Mouse (Mus musculus) kidney, postnatal 10 days (tissue): ENCODE measurements around the gene Pnma1.

Experiments
- DNase-seq: peaks from one replicate; pipeline ENCODE4 v3.0.0; 2021; ENCODE audit warnings: mixed read lengths

Gene Pnma1

DNA sequence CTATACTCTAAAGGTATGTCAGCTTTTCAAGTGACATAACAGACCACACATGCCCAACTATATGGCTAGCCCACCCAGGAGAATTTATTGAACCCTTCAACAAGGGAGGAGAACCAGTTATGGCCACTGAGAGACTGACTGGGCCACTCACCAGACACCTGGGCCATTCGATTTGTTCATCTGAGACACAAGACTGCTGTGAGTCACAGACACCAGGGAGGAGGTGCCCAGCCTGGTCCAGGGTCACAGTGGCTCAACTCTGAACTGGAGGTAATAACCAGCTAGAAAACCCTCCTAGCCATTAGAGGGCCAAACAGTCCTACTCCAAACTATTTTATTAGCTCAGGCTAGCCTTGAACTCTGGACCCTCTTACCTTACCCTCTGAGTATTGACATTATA, 29.8 kb upstream of the Pnma1 start:
- DNase-seq = no peak

DNA sequence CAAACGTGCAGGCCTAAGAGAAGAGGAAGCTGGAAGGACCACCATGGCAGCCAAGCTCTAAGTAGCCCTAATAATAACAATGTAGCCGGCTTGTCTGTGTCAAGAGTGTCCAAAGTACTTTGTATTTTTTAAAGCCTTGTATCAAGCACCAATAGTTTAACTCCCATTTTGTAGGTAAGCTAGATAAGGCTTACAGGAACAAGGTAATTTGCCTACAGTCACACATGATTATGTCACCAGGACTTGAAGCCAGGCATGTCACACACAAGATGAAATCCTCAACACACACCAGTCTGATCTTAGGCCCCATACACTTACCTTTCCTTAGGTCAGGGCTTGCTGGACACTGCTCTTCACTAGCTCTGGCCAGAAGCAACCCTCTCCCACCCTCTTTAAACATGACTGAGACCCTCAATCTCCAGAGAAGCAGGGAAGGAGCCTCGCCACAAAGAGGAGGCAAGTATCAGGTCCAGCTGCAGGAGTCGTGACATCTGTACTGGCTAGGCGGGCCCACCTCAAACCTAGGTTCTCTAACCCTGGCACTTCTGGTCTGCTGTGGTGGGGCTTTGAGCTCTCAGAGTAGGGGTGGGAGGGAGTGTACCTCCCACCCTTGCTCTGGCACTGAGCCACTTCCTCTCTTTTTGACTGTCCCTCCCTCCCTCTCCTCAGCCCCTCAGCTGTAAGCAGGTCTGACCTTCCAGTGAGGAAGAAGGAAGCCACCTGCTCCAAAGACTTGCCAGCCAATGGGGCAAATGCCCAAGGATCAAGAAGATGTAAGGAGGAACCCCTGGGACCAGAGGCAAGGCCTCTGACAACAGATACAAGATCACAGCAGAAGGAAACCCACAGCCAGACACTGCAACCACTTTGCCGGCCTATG, 28.8 kb upstream of the Pnma1 start:
- no peak for DNase-seq

DNA sequence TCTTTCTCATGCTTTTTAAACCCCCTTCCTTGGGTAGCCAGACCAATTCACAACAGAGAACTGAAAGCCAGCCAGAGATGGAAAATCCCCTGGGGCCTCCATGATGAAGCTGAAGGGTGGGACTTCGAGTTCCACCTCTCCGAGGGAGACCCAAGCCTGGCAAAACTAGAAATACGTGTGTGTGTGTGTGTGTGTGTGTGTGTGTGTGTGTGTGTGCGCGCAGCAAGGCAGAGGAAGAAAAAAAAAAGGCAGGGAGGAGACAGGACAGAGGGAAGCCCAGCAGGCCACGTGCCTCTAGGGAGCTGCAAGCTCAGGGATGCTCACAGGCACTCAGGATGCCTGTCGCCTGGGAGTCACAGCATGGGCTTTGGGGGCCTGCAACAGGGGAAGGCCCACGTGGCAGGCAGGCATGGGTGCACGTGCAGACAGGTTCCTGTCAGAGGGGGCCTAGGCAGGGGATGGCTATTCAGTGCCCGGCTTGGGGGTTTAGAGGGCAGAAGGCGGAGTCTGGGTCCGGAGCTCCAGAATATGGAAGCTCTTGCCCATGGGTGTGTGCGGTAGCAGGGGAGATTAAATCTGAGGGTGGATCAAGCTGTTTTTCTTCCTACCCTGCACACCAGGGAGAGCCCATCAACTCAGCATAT, 28.0 kb upstream of the Pnma1 start:
- DNase-seq = peak; percentile 53

DNA sequence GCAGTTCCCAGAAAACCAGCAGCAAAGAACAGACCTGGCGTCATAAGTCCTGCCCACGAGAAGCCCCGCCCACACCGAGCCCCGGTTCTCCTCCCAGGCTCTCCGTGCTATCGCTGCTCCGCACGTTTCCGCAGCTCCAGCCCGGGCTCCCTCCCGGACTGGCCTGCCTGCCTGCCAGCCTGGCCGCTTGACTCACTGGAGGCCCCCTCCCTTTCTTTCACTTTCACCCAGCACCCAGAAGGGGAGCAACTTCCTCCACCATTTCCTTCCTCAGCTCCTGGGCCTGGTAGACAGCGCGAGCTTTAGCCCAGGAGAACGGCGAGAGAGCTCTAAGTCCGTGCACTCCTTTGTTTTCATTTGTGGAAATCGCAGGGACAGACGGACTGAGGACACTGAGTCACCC, 27.4 kb upstream of the Pnma1 start:
- peak; percentile 94 for DNase-seq

DNA sequence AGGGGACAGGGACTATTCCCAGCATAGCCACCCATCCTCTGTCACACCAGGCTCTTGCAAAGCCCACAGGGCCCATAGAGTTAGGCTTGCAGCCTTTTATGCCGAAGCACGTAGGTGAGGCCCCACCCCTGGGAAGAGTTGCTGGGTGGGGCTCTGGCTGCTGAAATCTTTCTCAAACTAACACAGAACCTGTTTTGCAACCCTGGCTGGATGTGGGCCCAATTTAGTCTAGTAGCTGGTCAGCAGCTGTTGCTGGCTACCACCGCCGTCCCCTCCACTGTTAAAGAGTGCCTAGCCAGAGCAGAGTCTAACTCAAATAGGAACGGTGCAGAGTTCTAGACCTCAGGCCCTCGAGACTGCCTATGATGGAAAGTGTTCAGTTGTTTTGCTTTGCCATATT, 26.6 kb upstream of the Pnma1 start:
- DNase-seq = peak; percentile 86

DNA sequence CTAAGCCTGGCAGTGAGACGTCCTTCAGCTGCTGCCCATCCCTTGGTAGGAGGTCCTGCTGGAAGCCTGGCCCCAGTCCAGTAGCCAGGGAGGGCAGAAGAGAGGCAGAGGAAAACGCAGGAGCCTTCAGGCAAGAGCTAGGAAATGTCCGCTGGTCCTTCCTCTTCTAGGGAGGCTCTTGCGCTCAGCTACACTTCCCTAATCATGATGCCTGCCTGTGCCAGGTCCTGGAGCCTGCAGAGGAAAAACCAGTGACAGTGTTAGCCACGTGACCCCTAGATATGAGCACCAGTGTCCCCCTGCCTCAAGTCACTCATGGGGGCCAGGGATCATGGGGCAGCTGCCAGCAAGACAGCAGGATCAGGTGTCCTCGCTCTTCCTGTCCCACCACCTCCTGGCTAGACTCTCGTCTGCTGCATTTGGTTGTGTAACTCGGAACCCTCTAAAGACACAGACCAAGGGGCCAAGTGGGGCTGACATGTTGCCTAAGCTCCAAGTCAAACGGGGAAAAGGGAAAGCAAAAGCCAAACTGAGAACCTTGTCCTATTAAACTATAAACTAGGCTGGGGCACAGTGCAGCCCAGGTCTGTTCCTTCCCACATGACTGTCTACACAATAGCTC, 26.0 kb upstream of the Pnma1 start:
- DNase-seq = peak; percentile 79

DNA sequence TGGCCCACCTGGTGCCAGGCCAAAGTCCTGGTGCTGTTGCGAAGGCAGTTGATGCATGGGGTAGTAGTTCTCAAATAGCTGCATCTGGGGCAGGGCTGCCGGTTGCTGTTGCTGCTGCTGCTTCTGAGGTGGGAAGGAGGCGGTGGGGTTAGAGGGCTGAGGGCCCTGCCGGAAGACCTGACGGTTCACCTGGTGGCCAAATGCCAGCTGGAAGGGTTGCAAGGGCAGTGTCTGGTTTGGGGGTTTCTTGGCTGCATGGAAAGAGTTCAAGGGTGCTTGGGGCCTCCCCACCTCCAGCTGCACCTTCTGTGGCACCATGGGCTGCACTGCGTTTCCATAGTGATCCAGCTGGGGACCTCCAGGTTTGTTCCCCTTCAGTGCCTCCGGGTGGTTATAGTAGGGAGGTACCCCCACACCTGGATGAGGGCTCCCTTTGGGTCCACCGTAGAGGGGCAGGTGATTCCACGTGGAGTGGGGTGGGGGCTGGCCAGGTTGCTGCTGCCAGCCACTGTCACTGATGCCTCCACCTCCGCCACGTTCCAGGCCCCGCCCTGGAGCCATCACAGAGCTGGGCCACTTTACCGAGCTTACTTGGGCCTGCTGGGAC, 25.1 kb upstream of the Pnma1 start:
- DNase-seq = no peak

DNA sequence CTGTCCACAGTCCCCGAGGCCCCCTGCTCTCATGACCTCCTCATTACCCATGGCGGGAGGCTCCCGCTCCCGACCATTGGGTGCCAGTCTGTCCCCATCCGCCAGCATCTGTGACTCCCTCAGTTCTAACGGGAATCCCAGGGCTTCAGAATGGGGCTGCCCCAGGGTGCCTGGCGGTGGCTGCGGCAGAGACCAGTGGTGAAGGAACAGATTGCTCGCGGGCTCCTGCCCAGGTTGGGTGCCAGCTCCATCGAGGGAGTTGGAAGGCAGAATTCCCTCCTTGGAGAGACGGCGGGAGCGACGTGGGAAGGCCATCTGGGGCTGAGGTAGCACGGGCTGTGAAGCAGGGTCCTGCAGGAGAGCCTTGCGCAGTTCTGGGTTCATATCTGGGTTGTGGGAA, 24.6 kb upstream of the Pnma1 start:
- peak; percentile 16 for DNase-seq

DNA sequence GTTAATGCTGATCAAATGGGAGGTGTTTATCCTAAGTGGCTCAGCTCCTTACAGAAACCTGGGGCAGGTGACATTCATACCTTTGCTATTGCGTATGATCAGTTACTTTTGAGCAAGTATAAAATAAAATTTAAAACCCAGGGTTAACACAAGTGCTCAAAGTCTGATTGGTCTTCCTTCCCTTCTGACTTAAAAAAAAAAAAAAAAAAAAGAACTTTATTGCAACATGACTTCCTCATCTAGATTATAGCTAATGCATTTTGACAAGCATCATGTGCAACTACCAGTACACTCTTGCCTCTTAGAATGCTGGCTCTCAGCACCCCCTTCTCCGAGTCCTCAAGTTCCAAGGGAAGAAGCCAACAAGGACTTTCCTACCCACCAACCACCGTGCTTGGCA, 23.9 kb upstream of the Pnma1 start:
- no peak for DNase-seq

DNA sequence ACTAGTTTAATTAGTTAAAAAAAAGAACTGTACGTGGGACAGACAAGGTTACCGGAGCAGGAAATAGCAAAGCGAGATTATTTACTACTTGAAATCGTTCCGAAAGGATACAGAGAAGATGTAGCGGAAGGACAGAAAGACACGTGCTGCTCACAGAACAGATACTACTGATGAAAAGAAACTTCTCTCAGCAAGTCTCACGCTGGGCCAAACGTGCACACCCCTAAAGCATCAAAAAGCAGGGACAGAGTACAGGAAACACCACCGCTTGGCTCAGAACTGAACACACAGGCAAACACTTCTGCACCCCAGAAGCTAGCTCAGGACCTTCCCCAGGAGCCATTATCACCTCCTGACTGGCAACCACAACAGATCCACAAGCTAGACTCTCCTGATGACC, 22.3 kb upstream of the Pnma1 start:
- DNase-seq = no peak

DNA sequence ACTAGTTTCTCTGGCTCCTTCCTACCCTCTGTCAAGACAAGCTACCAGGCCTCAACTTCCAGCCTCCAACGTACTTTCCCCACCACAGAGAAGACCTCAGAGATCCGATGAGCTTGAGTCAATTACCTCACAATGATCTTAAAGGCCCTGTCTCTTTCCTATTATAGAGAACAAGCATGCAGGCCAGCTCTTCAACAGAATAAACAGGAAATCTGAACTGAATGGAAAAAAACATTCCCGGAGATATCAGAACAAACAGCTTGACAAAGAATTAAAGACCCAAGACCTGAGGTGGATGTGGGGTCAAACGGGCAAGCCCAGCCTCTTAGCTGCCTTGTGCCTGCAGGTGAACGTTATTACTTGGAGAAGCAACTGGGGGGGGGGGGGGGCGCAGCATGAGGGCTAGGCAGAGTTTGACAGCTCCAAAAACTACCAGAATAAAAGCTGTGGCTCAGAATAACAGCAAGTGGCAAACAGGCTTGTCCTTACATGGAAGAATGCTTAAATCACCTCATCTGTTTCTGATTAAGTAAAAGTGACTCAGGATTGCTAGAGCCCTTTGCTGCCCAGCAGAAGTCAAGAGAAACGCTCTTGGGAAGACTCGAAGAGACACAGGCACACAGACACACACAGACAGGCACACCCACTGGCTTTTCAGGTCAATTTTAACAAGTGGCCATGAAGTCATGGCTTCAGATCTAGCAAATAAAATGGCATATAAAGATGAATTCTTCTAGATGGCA, 17.5 kb upstream of the Pnma1 start:
- DNase-seq = no peak

DNA sequence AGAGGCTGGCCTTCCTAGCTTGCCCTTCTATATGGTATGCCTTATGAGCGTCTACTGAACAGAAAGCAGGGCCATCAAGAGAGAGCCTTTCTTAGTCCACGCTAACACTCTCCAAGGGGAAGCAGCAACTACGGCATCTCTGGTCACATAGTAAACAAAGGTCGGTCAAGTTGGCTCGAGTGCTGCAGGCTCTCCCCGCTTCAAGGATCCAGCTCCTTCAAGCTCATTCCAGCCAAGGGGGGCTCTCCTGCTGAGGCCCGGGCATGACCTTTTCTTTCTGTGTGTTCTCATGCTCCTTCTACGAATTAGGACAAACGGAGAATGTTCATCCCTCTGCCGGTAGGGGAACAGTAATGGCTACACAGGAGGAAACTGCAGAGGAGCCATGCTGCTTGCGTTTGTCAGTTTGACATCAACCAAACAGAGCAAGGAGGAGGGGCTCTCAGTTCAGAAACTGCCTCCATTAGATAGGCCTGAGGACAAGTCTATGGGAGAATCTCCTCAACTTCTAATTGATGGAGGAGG, 15.4 kb upstream of the Pnma1 start:
- no peak for DNase-seq

DNA sequence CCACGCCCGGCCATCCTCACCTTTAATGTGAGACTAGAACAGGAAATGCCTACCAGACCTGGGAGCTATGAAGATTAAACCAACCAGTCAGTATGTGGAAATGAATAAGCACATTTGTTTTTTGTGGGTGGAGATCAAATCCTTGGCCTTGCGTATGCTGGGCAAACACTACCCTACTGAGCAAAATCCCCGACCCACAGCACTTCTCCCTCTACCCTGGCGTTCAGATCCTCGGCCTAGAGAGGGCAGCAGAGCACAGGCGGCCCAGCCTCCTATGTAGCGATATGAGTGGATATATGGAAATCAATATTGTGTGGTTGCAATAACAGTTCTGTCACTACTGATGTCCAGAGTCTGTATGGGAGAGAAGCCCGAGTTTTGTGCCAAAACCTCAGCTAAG, 14.8 kb upstream of the Pnma1 start:
- DNase-seq = peak; percentile 65

DNA sequence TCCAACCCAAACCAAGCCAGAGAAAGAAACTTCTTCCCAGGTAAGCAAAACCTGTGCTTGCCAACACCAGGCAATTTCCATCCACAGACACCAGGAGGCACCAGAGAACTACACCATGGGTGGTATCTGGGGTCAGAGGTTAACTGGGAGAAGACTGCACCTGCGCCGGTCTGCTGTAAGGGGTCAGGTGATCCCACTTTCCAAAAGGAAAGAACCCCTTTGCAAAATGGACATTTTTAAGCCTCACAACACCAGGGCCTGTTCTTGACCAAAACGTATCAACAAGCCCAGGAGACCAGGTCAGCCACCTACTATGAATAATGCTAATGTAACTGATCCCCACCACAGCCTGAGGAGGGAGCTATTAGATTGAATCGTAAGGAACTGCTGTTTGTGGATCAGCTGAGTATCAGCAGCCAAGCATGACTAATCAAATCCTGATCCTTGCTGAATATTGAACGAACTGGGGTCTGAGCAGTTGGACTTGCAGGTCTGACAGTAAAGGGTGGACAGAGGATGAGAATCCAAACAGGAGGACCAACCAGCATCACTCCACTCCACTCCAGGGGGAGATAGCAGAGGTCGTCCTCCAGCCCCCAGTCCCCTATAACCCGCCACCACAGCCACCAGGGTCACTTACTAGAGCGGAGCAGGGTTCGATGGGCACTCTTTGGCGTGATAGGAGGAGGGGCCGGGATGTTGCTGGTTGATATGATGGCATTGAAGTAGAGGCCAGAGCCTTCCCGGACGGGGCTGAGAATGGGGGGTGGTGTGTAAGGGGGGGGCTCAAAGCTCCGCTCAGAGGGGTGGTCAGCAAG, 13.5 kb upstream of the Pnma1 start:
- peak; percentile 52 for DNase-seq

DNA sequence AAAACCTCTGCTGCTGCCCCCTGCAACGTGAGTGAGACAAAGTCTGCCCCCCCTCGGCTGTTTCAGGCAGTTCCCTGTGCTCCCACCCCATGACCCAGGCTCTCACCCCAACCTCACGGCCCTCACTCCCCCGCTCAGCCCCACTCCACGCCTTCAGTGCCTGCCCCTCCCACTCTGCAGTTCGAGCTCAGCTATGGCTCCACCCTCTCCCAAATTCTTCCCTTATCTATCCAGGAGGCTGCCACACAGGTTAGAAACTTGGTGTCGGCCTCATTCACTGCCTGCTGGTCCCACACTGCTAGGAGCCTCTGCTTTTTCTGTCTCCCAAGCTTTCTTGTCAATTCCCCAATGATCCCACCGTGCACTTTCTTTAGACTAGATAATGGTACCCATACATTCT, 12.8 kb upstream of the Pnma1 start:
- no peak for DNase-seq

DNA sequence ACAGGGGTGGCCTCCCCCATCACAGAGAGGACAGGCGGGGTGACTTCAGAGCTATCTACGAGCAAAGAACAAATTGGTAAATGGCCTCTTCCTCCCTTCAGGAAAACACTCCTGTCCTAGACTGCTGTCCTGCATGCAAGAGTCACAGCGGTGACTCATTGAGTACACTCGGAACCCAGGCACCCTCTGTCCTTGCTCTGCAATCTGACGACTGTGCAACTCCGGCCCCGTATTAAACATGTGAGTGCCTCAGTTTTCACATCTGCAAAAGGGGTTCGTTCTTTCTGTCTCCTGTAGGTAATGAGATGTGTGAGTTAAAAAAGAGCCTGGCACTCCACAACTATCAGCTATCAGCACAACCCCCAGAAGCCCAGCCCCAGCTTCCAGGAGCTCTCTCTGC, 12.2 kb upstream of the Pnma1 start:
- DNase-seq = no peak

DNA sequence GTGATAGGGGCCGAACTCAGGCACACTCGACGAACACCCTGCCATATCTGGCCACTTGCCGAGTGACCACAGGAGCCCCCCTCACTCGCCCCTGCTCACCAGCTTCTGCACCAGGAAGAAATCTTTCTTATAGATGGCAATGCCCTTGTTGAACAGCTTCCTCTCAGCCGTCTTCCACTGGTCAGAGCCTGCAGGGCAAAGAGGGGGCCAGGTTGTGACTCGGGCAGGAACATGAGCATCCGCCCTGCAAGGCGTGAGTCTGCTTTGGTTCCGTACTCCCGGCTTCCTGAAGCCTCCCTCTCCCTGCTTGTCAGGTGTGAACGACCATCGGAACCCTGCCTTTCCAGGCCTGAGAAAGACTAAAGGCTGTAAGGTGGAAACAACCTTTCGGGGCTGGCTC, 9.9 kb upstream of the Pnma1 start:
- DNase-seq = peak; percentile 7

DNA sequence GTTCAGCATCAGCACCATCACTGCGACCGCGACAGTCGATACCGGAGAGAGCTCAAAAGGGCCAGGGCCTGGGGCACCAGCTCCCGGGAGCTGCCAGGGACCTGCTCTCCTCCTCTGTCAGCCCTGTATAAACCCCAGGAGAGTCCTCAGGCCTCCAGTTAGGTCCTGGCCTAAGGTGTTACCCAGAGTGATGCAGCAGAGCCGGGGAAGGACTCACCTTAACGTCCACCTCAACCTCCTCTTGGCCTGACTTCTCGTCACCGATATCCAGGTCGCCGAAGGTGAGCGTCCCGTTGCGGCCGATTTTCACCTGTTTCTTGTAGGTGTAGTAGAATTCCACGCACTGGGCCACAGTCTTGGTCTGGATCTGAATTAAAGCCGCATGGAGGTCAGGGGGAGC, 7.9 kb upstream of the Pnma1 start:
- DNase-seq = no peak

DNA sequence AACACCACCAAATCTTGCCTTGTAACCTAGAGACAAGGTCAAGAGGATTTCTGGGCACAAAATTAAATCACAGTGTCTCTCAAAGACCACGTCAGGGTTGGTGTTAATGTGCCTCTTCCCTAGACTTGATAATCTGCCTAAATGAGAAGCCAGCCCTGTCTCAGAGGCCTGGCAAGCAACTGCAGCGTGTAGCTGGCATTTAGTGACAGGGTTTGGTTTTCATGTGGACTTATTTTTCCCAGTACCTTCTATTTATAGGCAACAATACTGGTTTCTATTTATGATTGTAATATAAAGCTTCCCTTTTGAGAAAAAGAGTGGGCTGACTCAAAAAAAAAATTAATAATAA, 7.2 kb upstream of the Pnma1 start:
- no peak for DNase-seq

DNA sequence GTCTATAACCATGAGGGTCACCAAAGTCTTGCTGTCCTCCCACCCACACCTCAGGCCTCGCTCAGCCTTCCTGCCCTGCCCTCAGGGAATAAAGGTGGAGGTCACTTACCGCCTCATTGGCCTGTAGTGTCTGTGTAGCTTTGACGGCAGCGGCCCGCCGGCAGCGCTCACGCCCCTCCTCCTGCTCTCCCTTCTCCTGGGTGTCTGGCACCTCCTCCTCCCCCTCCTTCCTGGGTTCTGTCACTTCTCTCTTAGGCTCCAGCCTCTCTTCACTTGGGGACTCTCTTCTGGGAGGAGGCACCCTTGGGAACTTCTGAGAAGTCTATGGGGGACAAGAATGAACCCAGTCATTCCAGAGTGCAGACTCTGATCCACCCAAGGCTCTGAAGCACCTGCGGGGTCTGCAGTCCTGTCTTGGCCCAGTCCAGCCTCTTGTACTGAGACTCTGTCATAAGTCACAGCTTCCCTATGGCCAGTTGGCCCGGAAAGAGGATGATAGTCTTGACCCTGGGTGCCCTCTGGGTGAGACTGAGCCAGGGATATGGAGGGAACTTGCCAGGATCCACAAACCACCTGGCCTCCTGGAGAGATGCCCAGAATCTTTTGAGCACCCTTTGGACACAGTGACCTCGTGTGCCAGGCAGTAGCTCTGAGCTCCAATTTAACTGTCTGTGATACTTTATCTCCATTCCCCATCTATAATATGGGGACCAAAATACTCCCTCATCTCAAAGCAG, 6.7 kb upstream of the Pnma1 start:
- peak; percentile 76 for DNase-seq

DNA sequence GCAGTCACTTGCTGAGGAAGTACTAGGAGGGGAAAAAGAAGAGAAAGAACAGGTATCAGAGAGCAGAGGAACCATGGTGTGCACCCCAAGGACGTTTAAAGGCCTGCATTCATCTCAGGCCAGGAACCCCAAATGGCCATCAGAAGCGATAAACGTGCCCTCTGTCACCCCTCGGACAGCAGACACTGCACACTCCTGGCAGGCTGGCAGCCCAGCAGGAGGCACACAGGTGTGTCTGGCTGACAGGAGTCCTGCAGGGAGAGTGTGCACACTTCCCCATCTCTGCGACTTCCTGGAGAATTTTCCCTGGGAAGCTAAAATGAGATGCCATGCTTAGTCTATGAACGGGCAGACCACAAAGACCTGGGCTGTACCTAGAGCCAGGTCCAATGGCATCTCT, 5.1 kb upstream of the Pnma1 start:
- DNase-seq = no peak
